Mouse (Mus musculus): ENCODE measurements around the gene Atp8b5.

The Atp8b5 gene

GRCm38 (mm10) chr4:43322336-43322735 lies 55.4 kb downstream of the Atp8b5 start:
- no peak for DNase-seq (ENCODE audit: low spot score in 2 of 2)

- DNase-seq (ENCODE audit: low spot score in 2 of 2) = no peak
Observed at GRCm38 (mm10) chr4:43327118-43327517, 60.2 kb downstream of the Atp8b5 start.

- DNase-seq (ENCODE audit: low spot score in 2 of 2) = no peak
Observed at GRCm38 (mm10) chr4:43334771-43335170, 67.8 kb downstream of the Atp8b5 start.

GRCm38 (mm10) chr4:43336176-43336575 lies 69.2 kb downstream of the Atp8b5 start:
- no peak for DNase-seq (ENCODE audit: low spot score in 2 of 2)

GRCm38 (mm10) chr4:43340096-43340804 lies 73.3 kb downstream of the Atp8b5 start:
- no peak for DNase-seq (ENCODE audit: low spot score in 2 of 2)

- no peak for DNase-seq (ENCODE audit: low spot score in 2 of 2)
Observed at GRCm38 (mm10) chr4:43341276-43341891, 74.4 kb downstream of the Atp8b5 start.

- peak in 1 of 2 experiments; percentile 25 for DNase-seq (ENCODE audit: low spot score in 2 of 2)
Observed at GRCm38 (mm10) chr4:43342443-43342842, 75.5 kb downstream of the Atp8b5 start.

- DNase-seq (ENCODE audit: low spot score in 2 of 2) = no peak
Observed at GRCm38 (mm10) chr4:43344932-43345331, 78.0 kb downstream of the Atp8b5 start.

GRCm38 (mm10) chr4:43349206-43349605 lies 82.2 kb downstream of the Atp8b5 start:
- DNase-seq (ENCODE audit: low spot score in 2 of 2) = no peak

GRCm38 (mm10) chr4:43350038-43350560 lies 83.1 kb downstream of the Atp8b5 start:
- no peak for DNase-seq (ENCODE audit: low spot score in 2 of 2)

- DNase-seq (ENCODE audit: low spot score in 2 of 2) = no peak
Observed at GRCm38 (mm10) chr4:43353662-43354061, 86.7 kb downstream of the Atp8b5 start.

- DNase-seq (ENCODE audit: low spot score in 2 of 2) = no peak
Observed at GRCm38 (mm10) chr4:43364914-43365560, 98.1 kb downstream of the Atp8b5 start.

- no peak for DNase-seq (ENCODE audit: low spot score in 2 of 2)
Observed at GRCm38 (mm10) chr4:43367295-43367694, 100.3 kb downstream of the Atp8b5 start.

GRCm38 (mm10) chr4:43367787-43368186 lies 100.8 kb downstream of the Atp8b5 start:
- DNase-seq (ENCODE audit: low spot score in 2 of 2) = no peak

GRCm38 (mm10) chr4:43371406-43371805 lies 104.4 kb downstream of the Atp8b5 start:
- DNase-seq (ENCODE audit: low spot score in 2 of 2) = no peak

GRCm38 (mm10) chr4:43372155-43372554 lies 105.2 kb downstream of the Atp8b5 start:
- no peak for DNase-seq (ENCODE audit: low spot score in 2 of 2)

GRCm38 (mm10) chr4:43374266-43374665 lies 107.3 kb downstream of the Atp8b5 start:
- DNase-seq (ENCODE audit: low spot score in 2 of 2) = no peak

GRCm38 (mm10) chr4:43379601-43380000 lies 112.6 kb downstream of the Atp8b5 start:
- DNase-seq (ENCODE audit: low spot score in 2 of 2) = no peak

- DNase-seq (ENCODE audit: low spot score in 2 of 2) = peak; percentile 58 to 62
Observed at GRCm38 (mm10) chr4:43380951-43381350, 114.0 kb downstream of the Atp8b5 start.

- DNase-seq (ENCODE audit: low spot score in 2 of 2) = peak; percentile 94 to 95
Observed at GRCm38 (mm10) chr4:43381408-43382154, 114.6 kb downstream of the Atp8b5 start, which contains the start of gene Rusc2. Gene Rusc2 (plus strand): TSS chr4:43381979.

- no peak for DNase-seq (ENCODE audit: low spot score in 2 of 2)
Observed at GRCm38 (mm10) chr4:43382155-43383020, 115.4 kb downstream of the Atp8b5 start.
